Mouse (Mus musculus): ENCODE results near the gene Rnf114. TPM values are rescaled to one million over a fixed set of nuclear protein-coding genes. Genes with fewer than 3 reads are reported as not detected.

The Rnf114 gene
- polyA plus RNA-seq (2012) = 35.7 and 36.5 TPM in 2 replicates

GRCm38 (mm10) chr2:167491757-167492708 lies at the start of gene Rnf114:
Gene Rnf114 (plus strand): TSS chr2:167492645.

GRCm38 (mm10) chr2:167492713-167493636 lies 530 bp downstream of the Rnf114 start, which contains the start of gene Spata2:
Gene Spata2 (minus strand): TSS chr2:167492887.

GRCm38 (mm10) chr2:167537476-167538297 lies 45.2 kb downstream of the Rnf114 start, which contains the start of gene Snai1:
Gene Snai1 (plus strand): TSS chr2:167538195.

Other genes with a start within 250 kb of the Rnf114 start
- gene B4galt5, start 143.5 kb upstream of the Rnf114 start, polyA plus RNA-seq (2012) = 8.0 and 9.7 TPM in 2 replicates
- 10.5 and 13.4 TPM in 2 replicates for gene Slc9a8, start 70.9 kb upstream of the Rnf114 start, polyA plus RNA-seq (2012)
- 46.4 and 56.2 TPM in 2 replicates for gene Spata2, start 242 bp downstream of the Rnf114 start, polyA plus RNA-seq (2012)
- 3.1 and 3.5 TPM in 2 replicates for gene Snai1, start 45.5 kb downstream of the Rnf114 start, polyA plus RNA-seq (2012)
- gene Ube2v1, start 139.4 kb downstream of the Rnf114 start, polyA plus RNA-seq (2012) = 152 and 167 TPM in 2 replicates
- gene Gm20431, start 168.9 kb downstream of the Rnf114 start, polyA plus RNA-seq (2012) = 0.09 TPM in 1 of 2 replicates, not detected in the other
- gene Cebpb, start 196.3 kb downstream of the Rnf114 start, polyA plus RNA-seq (2012) = 154 and 281 TPM in 2 replicates
- 84.6 and 92.8 TPM in 2 replicates for gene Tmem189, start 197.2 kb downstream of the Rnf114 start, polyA plus RNA-seq (2012)